Mouse (Mus musculus): ENCODE data around the gene Lsp1.

Lsp1 gene

GRCm38 (mm10) chr7:142542771-142543303, 82.2 kb downstream of the Lsp1 start:
- DNase-seq: no peak

Data from thymus, adult 18-20 months (tissue).